In the genomic region with DNA sequence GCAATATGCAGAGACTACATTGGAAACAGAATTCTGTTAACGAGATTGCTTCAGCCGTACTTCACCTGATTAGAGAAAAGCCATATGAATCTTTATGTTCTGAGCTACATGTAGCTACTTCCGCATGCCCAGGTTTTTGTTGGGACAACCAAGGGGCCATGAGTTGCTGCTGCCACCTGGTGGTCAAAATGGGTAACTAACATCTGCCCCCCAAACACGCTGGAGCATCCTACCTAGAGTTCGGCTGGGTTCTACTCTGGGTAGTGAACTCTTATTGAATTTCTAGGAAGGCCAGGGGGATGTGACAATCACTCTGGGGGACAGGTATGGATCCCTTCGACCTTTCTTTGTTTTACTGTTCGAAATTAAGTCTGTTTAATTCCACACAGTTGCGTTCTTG, we compare ENCODE assay signal across 9 mouse cellular contexts. TPM values are rescaled to one million over a fixed set of nuclear protein-coding genes. Genes with fewer than 3 reads are reported as not detected.
A peak's percentile ranks its signal among the peaks of the same experiment; 100 is the strongest.
DNase-seq lines count a peak whose midpoint lies in the region; ATAC-seq and TF ChIP-seq lines count a peak whose summit lies in the region.
"Had no signal": no experiment of that assay in that cellular context is flagged by ENCODE, and none has a peak within 500 bp of the region (broad histone marks: within the 10 kb centered on the region; RNA-seq: fewer than 3 reads in every experiment).

No protein-coding gene starts in this region.

- no peak overlapping the region for H3K27ac ChIP-seq in MEL (ENCODE audit: control insufficient read depth, low read depth, low read length)
- H3K27ac ChIP-seq in forebrain, embryonic 10.5 days: no peak overlapping the region
- H3K27ac ChIP-seq in lung, embryonic 16.5 days (ENCODE audit: low read length): no peak overlapping the region

- intact Hi-C loops in heart, postnatal 14 days (cut with DNase I): loop anchor here (1.0 to 5.0 kb wide), 4 partner anchors 39 to 149 kb away; no protein-coding TSS in a partner anchor

- no peaks in the 10 kb centered on the region for H3K79me2 ChIP-seq in MEL (ENCODE audit: control insufficient read depth, insufficient read depth, low read length, poor library complexity)

- H3K27me3 ChIP-seq in MEL (ENCODE audit: control insufficient read depth in 1 of 2, insufficient read depth in 2 of 2, low read length in 2 of 2): no peaks in the 10 kb centered on the region
- no peaks in the 10 kb centered on the region for H3K27me3 ChIP-seq in forebrain, embryonic 10.5 days (ENCODE audit: poor library complexity, severe bottlenecking)
- H3K27me3 ChIP-seq in lung, embryonic 16.5 days (ENCODE audit: control insufficient read depth, insufficient read depth, low read depth, low read length): no peaks in the 10 kb centered on the region
- H3K27me3 ChIP-seq: megakaryocyte, embryonic 14.5 days had no signal

- peak overlapping the region in 1 of 2 experiments; percentile 11; a peak in 1 of 4 replicates for H3K4me3 ChIP-seq in MEL (ENCODE audit: control insufficient read depth in 1 of 2, insufficient read depth in 1 of 2, low read depth in 2 of 2, low read length in 2 of 2)
- no peak overlapping the region for H3K4me3 ChIP-seq in forebrain, embryonic 10.5 days
- H3K4me3 ChIP-seq in lung, embryonic 16.5 days (ENCODE audit: low read length): no peak overlapping the region
- H3K4me3 ChIP-seq: megakaryocyte, embryonic 14.5 days had no signal

- peak; percentile 89 for DNase-seq in MEL (ENCODE audit: low read depth, low spot score)
- DNase-seq in brain, embryonic 18.5 days (ENCODE audit: low read depth, low spot score): peak; percentile 12
- DNase-seq in forebrain, embryonic 10.5 days (ENCODE audit: extremely low spot score, low spot score): peak; percentile 79
- DNase-seq in heart, postnatal 14 days: peak; percentile 80 to 88
- peak; percentile 79 for DNase-seq in layer of hippocampus, adult 11-12 months (ENCODE audit: low spot score)
- DNase-seq in right cerebral cortex, adult 18-20 months: peak; percentile 75
- peak; percentile 77 for DNase-seq in thymus, postnatal 4 days

- peak overlapping the region; percentile 15 for H3K9ac ChIP-seq in MEL (ENCODE audit: control insufficient read depth, low read depth, low read length, poor library complexity, severe bottlenecking)
- no peak overlapping the region for H3K9ac ChIP-seq in lung, embryonic 16.5 days (ENCODE audit: low read length)

- WGBS in forebrain, embryonic 10.5 days: 32% methylated on average over 8 of the region's 8 CpGs
- 13% methylated on average over 8 of the region's 8 CpGs for WGBS in lung, embryonic 16.5 days

- TF ChIP-seq RAD21 in MEL (IDR thresholded peaks at IDR 0.05; ENCODE audit: low read depth, low read length): peak; percentile 98

- peak; percentile 90 to 98 (median 97) for TF ChIP-seq CTCF in MEL (IDR thresholded peaks at IDR 0.05 in 2 of 3, conservative IDR thresholded peaks at IDR 0.05 in 1 of 3; ENCODE audit: control insufficient read depth in 1 of 3, insufficient read depth in 1 of 3, low read depth in 2 of 3, low read length in 3 of 3, poor library complexity in 1 of 3, severe bottlenecking in 1 of 3)

- TF ChIP-seq EP300 in MEL (IDR thresholded peaks at IDR 0.05; ENCODE audit: low read depth in 1 of 2, low read length in 2 of 2): no peak

- no peaks in the 10 kb centered on the region for H3K9me3 ChIP-seq in MEL (replicated peaks; ENCODE audit: insufficient read depth, low read length)
- no peaks in the 10 kb centered on the region; the same call in 1 of the 2 replicates for H3K9me3 ChIP-seq in forebrain, embryonic 10.5 days
- H3K9me3 ChIP-seq in lung, embryonic 16.5 days (ENCODE audit: control insufficient read depth, low read length): no peaks in the 10 kb centered on the region
- H3K9me3 ChIP-seq: megakaryocyte, embryonic 14.5 days had no signal

- ATAC-seq in lung, embryonic 16.5 days (ENCODE audit: low read depth): peak; percentile 64

- H3K4me2 ChIP-seq in lung, embryonic 16.5 days (ENCODE audit: low read depth, low read length): no peak overlapping the region

- peaks cover 0 to 5% of the 10 kb centered on the region in 2 experiments; a peak in 2 of 4 replicates for H3K36me3 ChIP-seq in MEL (ENCODE audit: control insufficient read depth in 1 of 2, insufficient read depth in 2 of 2, low read length in 2 of 2)
- no peaks in the 10 kb centered on the region for H3K36me3 ChIP-seq in forebrain, embryonic 10.5 days (replicated peaks)
- no peaks in the 10 kb centered on the region for H3K36me3 ChIP-seq in lung, embryonic 16.5 days (ENCODE audit: control insufficient read depth, insufficient read depth, low read length)

- no peak for TF ChIP-seq POLR2A in MEL (IDR thresholded peaks at IDR 0.05; ENCODE audit: control insufficient read depth in 1 of 2, insufficient read depth in 1 of 2, low read depth in 1 of 2, low read length in 2 of 2, poor library complexity in 1 of 2)

- H3K4me1 ChIP-seq in MEL (ENCODE audit: control insufficient read depth in 1 of 2, insufficient read depth in 2 of 2, low read length in 2 of 2): no peaks in the 10 kb centered on the region; a peak in 2 of 4 replicates
- no peaks in the 10 kb centered on the region for H3K4me1 ChIP-seq in forebrain, embryonic 10.5 days
- no peaks in the 10 kb centered on the region for H3K4me1 ChIP-seq in lung, embryonic 16.5 days (replicated peaks; ENCODE audit: control insufficient read depth, insufficient read depth, low read length)

TF ChIP-seq in MEL, 35 proteins besides CTCF, POLR2A, EP300 and RAD21:
- TF ChIP-seq POLR2AphosphoS5 (IDR thresholded peaks at IDR 0.05; ENCODE audit: borderline replicate concordance, low read depth, low read length) (no peak), ZC3H11A (IDR thresholded peaks at IDR 0.05; ENCODE audit: low read depth, low read length) (peak; percentile 90), JUND (IDR thresholded peaks at IDR 0.05; ENCODE audit: low read depth, low read length) (no peak), HCFC1 (IDR thresholded peaks at IDR 0.05; ENCODE audit: low read depth, low read length) (no peak), MXI1 (IDR thresholded peaks at IDR 0.05; ENCODE audit: low read depth, low read length) (no peak), GATA1 (IDR thresholded peaks at IDR 0.05; ENCODE audit: low read depth, low read length) (no peak), RCOR1 (IDR thresholded peaks at IDR 0.05; ENCODE audit: low read depth, low read length) (no peak), ELF1 (IDR thresholded peaks at IDR 0.05; ENCODE audit: low read depth, low read length) (peak; percentile 92), ZKSCAN1 (IDR thresholded peaks at IDR 0.05; ENCODE audit: low read depth, low read length) (no peak), UBTF (IDR thresholded peaks at IDR 0.05; ENCODE audit: borderline replicate concordance, insufficient read depth, low read depth, low read length) (no peak), CHD2 (IDR thresholded peaks at IDR 0.05; ENCODE audit: low read length) (no peak), CHD1 (IDR thresholded peaks at IDR 0.05; ENCODE audit: low read depth, low read length) (no peak), MAFK (IDR thresholded peaks at IDR 0.05; ENCODE audit: borderline replicate concordance, low read depth, low read length) (no peak), TCF12 (IDR thresholded peaks at IDR 0.05; ENCODE audit: low read depth, low read length) (no peak), ZMIZ1 (IDR thresholded peaks at IDR 0.05; ENCODE audit: low read depth, low read length) (no peak), USF1 (IDR thresholded peaks at IDR 0.05; ENCODE audit: low read depth, low read length) (no peak), MEF2A (IDR thresholded peaks at IDR 0.05; ENCODE audit: extremely low read depth, insufficient replicate concordance, low read depth, low read length, poor library complexity, severe bottlenecking) (no peak), POLR2AphosphoS2 (IDR thresholded peaks at IDR 0.05; ENCODE audit: low read length) (no peak), MAX (IDR thresholded peaks at IDR 0.05; ENCODE audit: low read length) (no peak), TBP (IDR thresholded peaks at IDR 0.05; ENCODE audit: low read depth, low read length) (0 out of 2 replicates have a peak, but pooled peaks have one; percentile 31), NRF1 (IDR thresholded peaks at IDR 0.05; ENCODE audit: insufficient read depth, low read depth, low read length, poor library complexity, severe bottlenecking) (no peak), BHLHE40 (IDR thresholded peaks at IDR 0.05; ENCODE audit: borderline replicate concordance, low read depth, low read length) (no peak), MYB (IDR thresholded peaks at IDR 0.05; ENCODE audit: low read depth, low read length) (no peak), KAT2A (conservative IDR thresholded peaks at IDR 0.05; ENCODE audit: low read depth, low read length) (no peak), MAZ (IDR thresholded peaks at IDR 0.05; ENCODE audit: low read depth, low read length) (no peak), SIN3A (IDR thresholded peaks at IDR 0.05; ENCODE audit: low read length) (no peak), SMC3 (IDR thresholded peaks at IDR 0.05; ENCODE audit: low read depth, low read length) (peak; percentile 97), TAL1 (IDR thresholded peaks at IDR 0.05; ENCODE audit: low read length) (no peak), NELFE (IDR thresholded peaks at IDR 0.05; ENCODE audit: low read depth, low read length) (no peak), ZNF384 (IDR thresholded peaks at IDR 0.05; ENCODE audit: low read depth, low read length) (no peak), ETS1 (IDR thresholded peaks at IDR 0.05; ENCODE audit: low read depth, low read length) (no peak), E2F4 (IDR thresholded peaks at IDR 0.05; ENCODE audit: borderline replicate concordance, low read depth, low read length) (no peak), GABPA (IDR thresholded peaks at IDR 0.05; ENCODE audit: low read depth, low read length) (no peak), MYC (IDR thresholded peaks at IDR 0.05; ENCODE audit: low read depth, low read length) (peak; percentile 70; the same call in 1 of the 2 replicates), USF2 (IDR thresholded peaks at IDR 0.05; ENCODE audit: borderline replicate concordance in 1 of 2, insufficient read depth in 1 of 2, low read depth in 1 of 2, low read length in 2 of 2) (no peak)
TF ChIP-seq in MEL: peak in this region for 5.

RNA-seq across cellular contexts. Expression of gene Wwc2, which starts 25.8 kb away (rescaled TPM):
- 6.3 and 7.5 TPM in 2 replicates for total RNA-seq in MEL (2012; rRNA removed)
- 10 to 100 TPM in 1 of 2 experiments, not detected in 1; 14.8 TPM for polyA plus RNA-seq in MEL (2012; ENCODE audit: insufficient read depth in 1 of 2, insufficient read length in 2 of 2, low read depth in 1 of 2, low replicate concordance in 2 of 2, missing spikeins in 1 of 2)
- 7.8 and 8.5 TPM in 2 replicates for polyA plus RNA-seq in forebrain, embryonic 10.5 days (2016; fragmentation: Nextera tagmentation; extraction: Ambion mirVana)
- 10 to 100 TPM; 33.2 to 33.4 TPM for total RNA-seq in heart, postnatal 14 days (2021)
- 12.6 and 12.9 TPM in 2 replicates for polyA plus RNA-seq in lung, embryonic 16.5 days (2015; fragmentation: Nextera tagmentation; extraction: Ambion mirVana)

Comparison
In these comparisons a context has a peak if more than half of its experiments do, and no peak if none do; other contexts are left out.
1. DNase-seq: peak in every context shown above with its lines; median percentile 89 in MEL; 84 in heart, postnatal 14 days; 79 in forebrain, embryonic 10.5 days; 79 in layer of hippocampus, adult 11-12 months; 77 in thymus, postnatal 4 days; 75 in right cerebral cortex, adult 18-20 months; 12 in brain, embryonic 18.5 days.